Mouse (Mus musculus) E14TG2a.4 (cell line): ENCODE measurements at regions not wholly inside any gene's neighbourhood (a gene's known extent, or its start where the extent isn't known, plus 50 kb on each side); places are given as distances from the start of the nearest gene placed in this dataset.

Experiments used
- H3K27me3 ChIP-seq: 2 replicates; pipeline ENCODE4 v1.6.1; 2014; ENCODE audit warnings: low read length, control low read depth; ENCODE audit not compliant: insufficient read depth
- H3K36me3 ChIP-seq: 2 replicates; pipeline ENCODE4 v1.6.1; 2014; ENCODE audit warnings: low read length, control low read depth; ENCODE audit not compliant: insufficient read depth
- H3K4me1 ChIP-seq: replicated peaks from 2 replicates; pipeline ENCODE4 v1.6.1; 2014; ENCODE audit warnings: low read depth, low read length, control low read depth
- H3K4me3 ChIP-seq: replicated peaks from 2 replicates; pipeline ENCODE4 v1.5.1; 2014; ENCODE audit warnings: mild to moderate bottlenecking, low read length
- H3K9me3 ChIP-seq: 2 replicates; pipeline ENCODE4 v1.6.1; 2014; ENCODE audit warnings: low read length, control low read depth
- CTCF ChIP-seq: conservative IDR thresholded peaks from 2 replicates; pipeline ENCODE4 v1.5.1; 2014; ENCODE audit warnings: low read length
- NANOG ChIP-seq: IDR thresholded peaks from 2 replicates; pipeline ENCODE4 v1.6.1; 2014; ENCODE audit warnings: borderline replicate concordance, low read length, mixed read lengths
- POU5F1 ChIP-seq: IDR thresholded peaks from 2 replicates; pipeline ENCODE4 v1.6.1; 2014; ENCODE audit warnings: low read length, borderline replicate concordance

DNA sequence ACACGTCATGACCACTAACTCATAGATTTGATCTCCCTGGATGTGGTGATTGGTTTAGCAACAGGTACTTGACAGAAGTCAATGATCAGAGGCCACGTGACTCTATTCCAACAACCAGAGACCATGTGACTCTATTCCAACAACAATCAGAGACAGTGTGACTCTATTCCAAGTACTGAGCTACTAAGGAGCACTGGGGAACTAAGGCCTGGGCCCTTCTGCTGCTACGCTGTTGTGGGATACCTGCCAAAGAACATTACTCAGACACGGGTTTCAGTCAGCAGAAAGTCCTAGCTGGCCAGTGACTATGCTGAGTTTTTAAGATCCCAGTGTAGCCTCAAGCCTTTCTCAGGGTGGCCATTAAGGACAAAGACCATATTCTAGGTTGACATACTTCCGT lies 66.3 kb upstream of the Smndc1 start:
- Histone ChIP-seq H3K27me3 (no peaks in the 10 kb centered on the region), H3K36me3 (no peaks in the 10 kb centered on the region), H3K4me1 (peaks cover 44% of the 10 kb centered on the region), H3K4me3 (no peak overlapping the region), H3K9me3 (peaks cover 9% of the 10 kb centered on the region)
- no peak for TF ChIP-seq NANOG
- no peak for TF ChIP-seq POU5F1
- TF ChIP-seq CTCF: no peak

DNA sequence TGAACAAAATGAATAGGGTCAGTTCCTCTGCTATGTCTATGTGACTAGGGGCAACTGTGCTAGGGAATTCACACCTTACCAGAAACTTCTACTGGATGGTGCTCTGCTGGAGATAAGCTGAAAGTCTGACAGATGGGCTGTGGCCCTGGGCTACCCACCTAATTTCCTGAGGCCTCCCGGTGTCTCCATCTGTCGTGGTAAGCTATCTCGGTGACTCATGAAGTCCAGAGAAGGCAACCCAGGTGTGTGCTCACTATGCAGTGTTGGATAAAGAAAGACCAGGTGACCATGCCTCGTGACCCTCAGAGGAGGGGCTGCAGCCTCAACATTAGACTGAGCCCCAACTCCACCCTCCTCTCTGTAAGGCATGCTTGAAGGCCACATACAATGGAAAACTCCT lies 64.2 kb upstream of the Smndc1 start:
- no peak for TF ChIP-seq CTCF
- TF ChIP-seq POU5F1: no peak
- TF ChIP-seq NANOG: no peak
- Histone ChIP-seq H3K9me3 (peaks cover 30% of the 10 kb centered on the region), H3K4me1 (peaks cover 36% of the 10 kb centered on the region), H3K4me3 (no peak overlapping the region), H3K36me3 (peaks cover 7% of the 10 kb centered on the region; the same call in 1 of the 2 replicates), H3K27me3 (no peaks in the 10 kb centered on the region)

DNA sequence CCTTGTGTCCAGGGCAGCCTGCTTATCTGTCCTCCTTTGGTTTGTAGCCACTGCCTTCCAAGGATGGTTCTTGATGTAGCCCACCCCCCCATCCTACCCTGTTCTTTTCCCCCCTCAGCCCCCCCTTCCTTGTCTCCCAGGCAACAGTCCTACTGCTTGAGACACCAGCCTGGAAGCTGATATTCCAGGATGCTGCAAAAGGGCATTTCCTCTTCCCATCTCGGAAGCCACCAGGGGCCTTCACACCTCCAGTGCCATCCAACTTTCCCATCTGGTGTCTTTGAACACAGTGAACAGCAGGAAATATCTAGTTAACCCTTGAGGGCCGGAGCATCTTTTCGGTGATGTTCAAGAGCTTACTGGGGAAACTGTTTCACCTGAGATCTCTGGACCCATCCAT lies 63.7 kb upstream of the Smndc1 start:
- no peaks in the 10 kb centered on the region for H3K27me3 ChIP-seq
- H3K4me3 ChIP-seq: no peak overlapping the region
- H3K36me3 ChIP-seq: peaks cover 7% of the 10 kb centered on the region; the same call in 1 of the 2 replicates
- H3K4me1 ChIP-seq: peaks cover 37% of the 10 kb centered on the region
- no peak for TF ChIP-seq NANOG
- no peak for TF ChIP-seq CTCF
- TF ChIP-seq POU5F1: no peak
- H3K9me3 ChIP-seq: peaks cover 35% of the 10 kb centered on the region

DNA sequence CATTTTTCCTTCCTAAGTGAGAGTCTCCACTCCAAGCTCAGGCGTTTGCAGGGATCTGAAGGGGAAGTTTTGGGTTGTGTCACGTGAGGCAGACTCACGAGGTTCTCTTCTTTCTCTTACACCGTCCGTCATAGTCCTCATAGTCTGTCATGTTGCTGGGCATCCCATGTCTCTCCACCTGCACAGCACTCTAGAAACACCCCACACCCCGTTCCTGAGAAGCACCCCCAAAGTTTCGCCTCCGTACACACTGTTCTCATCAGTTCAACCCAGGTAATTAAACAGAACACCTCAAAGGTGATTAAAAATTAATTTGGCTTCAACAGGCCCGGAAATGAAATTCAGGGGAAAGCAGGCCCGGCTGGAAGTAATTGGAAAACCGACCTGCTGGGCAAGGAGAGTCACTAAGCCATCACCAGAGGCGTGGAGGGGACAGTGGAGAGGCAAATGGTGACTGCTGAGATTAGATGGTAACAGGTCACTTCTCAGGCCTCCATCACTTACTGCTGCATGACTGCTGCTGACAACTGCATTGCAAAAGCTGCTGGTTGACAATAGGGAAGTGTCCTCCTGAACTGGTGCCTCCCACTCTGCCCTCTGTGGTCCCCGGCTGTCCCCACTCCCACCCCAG lies 63.1 kb upstream of the Smndc1 start:
- H3K36me3 ChIP-seq: peaks cover 7% of the 10 kb centered on the region; the same call in 1 of the 2 replicates
- H3K9me3 ChIP-seq: peaks cover 41% of the 10 kb centered on the region
- no peaks in the 10 kb centered on the region for H3K27me3 ChIP-seq
- TF ChIP-seq NANOG (no peak), CTCF (no peak), POU5F1 (no peak)
- H3K4me1 ChIP-seq: peaks cover 37% of the 10 kb centered on the region
- H3K4me3 ChIP-seq: no peak overlapping the region

DNA sequence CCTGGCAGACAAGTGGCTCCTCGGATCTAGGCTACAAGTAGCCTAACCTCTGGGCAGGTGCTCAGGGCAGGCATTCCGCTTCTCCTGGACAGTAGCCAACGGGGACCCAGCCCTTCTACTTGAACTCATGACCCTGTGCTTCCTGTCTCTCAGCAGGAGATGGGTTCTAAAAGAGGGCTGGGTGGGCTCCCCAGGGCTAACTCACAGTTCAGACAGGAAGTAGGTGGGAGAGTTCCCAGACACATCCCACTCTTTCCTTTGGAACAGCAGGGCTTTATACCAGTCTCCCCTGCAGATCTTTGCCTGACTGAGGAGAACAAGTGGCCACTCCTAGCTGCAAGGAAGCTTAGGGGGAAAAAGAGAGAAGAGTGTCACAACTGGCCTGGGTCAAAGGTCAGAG lies 62.0 kb upstream of the Smndc1 start:
- H3K4me3 ChIP-seq: no peak overlapping the region
- peaks cover 46% of the 10 kb centered on the region for H3K9me3 ChIP-seq
- peaks cover 7% of the 10 kb centered on the region; the same call in 1 of the 2 replicates for H3K36me3 ChIP-seq
- H3K27me3 ChIP-seq: no peaks in the 10 kb centered on the region
- peaks cover 38% of the 10 kb centered on the region for H3K4me1 ChIP-seq
- TF ChIP-seq NANOG: no peak
- no peak for TF ChIP-seq CTCF
- no peak for TF ChIP-seq POU5F1

DNA sequence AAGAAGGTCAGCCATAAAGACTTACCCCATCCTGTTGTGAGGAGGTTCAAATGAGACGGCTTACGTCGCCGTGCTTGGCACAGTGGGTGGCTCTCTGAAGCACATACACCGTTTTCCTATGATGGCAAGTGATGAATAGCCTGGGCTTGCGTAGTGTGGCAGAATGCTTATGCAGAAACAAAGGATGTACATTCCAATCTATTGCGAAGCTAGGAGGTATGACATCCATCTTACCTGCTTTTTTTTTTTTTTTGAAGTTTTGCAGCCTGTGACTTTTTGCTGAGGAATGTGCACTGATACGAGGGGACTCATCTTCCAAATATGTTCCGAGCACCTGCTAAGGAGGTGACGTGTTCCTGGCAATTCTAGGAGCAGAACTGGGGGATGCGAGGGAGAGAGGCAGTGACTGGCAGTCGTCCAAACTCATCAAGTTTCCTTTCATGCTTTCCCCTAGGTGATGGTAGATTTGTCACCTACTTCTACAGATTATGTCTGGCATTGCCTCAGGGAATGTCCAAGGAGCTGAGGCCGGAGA lies 61.1 kb upstream of the Smndc1 start:
- peaks cover 47% of the 10 kb centered on the region for H3K4me1 ChIP-seq
- no peaks in the 10 kb centered on the region for H3K27me3 ChIP-seq
- no peak overlapping the region for H3K4me3 ChIP-seq
- H3K36me3 ChIP-seq: peaks cover 7% of the 10 kb centered on the region; the same call in 1 of the 2 replicates
- peaks cover 46% of the 10 kb centered on the region for H3K9me3 ChIP-seq
- TF ChIP-seq CTCF: no peak
- no peak for TF ChIP-seq POU5F1
- no peak for TF ChIP-seq NANOG

DNA sequence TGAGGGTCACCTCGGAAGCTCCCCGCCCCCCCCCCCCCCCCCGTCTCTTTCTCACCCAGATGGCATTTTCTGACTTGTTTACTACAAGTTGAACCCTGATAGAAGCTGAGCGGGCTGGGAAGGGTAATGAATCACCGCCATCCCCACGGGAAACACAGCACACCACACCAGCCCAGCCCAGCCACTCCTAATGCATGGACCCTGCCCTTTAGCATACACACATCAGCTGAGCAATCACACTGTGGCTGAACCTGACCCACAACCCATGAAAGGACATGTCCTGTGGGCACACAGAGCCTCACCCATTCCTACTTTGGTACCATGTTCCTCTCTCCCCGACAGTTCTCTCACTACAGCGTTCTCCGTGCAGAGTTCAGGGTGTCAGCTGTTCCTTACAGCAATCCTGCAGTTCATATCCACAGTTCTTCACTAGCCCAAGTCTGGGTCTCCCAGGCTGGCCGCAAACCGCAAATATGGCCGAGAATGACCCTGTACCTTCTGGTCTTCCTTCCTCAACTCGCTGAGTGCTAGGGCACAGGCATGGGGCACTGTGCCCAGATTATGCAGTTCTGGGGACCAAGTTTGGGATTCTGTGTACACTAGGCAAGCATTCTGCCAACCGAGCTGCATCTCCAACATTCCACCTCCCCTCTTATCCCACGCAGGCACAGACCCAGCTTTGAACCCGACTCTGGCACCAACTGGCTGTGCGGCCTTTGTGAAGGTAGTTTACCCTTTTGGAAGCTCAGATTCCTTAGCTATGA lies 60.4 kb upstream of the Smndc1 start:
- Histone ChIP-seq H3K27me3 (no peaks in the 10 kb centered on the region), H3K4me3 (no peak overlapping the region), H3K4me1 (peaks cover 53% of the 10 kb centered on the region), H3K9me3 (peaks cover 46% of the 10 kb centered on the region), H3K36me3 (peaks cover 7% of the 10 kb centered on the region; the same call in 1 of the 2 replicates)
- TF ChIP-seq CTCF (no peak), NANOG (no peak), POU5F1 (no peak)

DNA sequence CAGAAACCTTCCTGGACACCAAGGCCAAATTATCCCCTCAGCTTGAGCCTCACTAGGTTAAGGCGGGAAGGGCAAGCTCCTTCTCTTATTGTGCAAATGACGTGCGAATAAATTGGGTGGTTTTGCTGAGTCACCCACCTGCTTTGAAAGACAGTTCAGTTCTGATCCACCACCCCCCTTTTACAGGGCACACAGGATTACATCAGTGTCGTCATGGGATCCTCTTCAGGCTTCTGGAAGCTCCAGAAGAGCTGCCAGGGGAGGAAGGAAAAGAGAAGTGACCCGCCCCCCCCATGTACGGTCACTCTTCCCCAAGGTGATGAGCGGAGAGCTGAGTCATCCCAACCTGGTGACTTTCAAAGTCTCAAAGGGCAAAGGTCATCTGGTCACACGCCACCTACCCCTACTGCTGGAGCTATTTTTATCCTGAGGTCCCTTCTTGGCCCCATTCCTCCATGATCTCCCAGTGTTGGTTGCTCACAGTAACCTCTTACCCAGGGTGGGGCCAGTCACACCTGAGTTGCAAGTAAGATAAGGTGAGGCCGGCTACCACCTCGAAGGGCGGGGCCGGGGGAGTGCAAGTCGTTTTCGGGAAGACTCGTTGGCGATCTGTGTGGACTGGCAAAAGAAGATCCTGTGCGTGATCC lies 58.9 kb upstream of the Smndc1 start:
- TF ChIP-seq CTCF: no peak
- TF ChIP-seq POU5F1: no peak
- TF ChIP-seq NANOG: no peak

More for the DNA sequence above, 58.9 kb upstream of the Smndc1 start:
- H3K4me1 ChIP-seq: peaks cover 68% of the 10 kb centered on the region
- H3K27me3 ChIP-seq: peaks cover 8% of the 10 kb centered on the region
- no peak overlapping the region for H3K4me3 ChIP-seq
- peaks cover 46% of the 10 kb centered on the region for H3K9me3 ChIP-seq
- peaks cover 7% of the 10 kb centered on the region; the same call in 1 of the 2 replicates for H3K36me3 ChIP-seq
